Mouse (Mus musculus) embryo, embryonic 11.5 days (tissue): Measurements from ENCODE around the gene Mid1.
"Not testable (repeated sequence)": the region's sequence is repeated elsewhere in the genome, so short reads cannot be mapped to it uniquely, and the experiment has no call there.

Source experiments
- DNase-seq: peaks from one replicate; pipeline ENCODE4 v3.0.0-alpha.2; 2012; ENCODE audit warnings: low read depth, low spot score

Mid1 gene

DNA sequence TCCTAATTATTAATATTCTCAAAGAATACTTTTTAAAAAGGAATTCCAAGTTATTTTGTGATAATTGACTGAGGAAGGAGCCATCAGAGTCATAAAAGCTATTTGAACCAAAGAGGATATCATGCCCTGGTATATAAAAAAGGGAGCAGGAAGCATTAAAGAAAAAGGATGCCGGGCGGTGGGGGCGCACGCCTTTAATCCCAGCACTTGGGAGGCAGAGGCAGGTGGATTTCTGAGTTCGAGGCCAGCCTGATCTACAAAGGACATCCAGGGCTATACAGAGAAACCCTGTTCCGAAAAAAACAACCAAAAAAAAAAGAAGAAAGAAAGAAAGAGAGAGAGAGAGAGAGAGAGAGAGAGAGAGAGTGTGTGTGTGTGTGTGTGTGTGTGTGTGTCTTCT is 286.6 kb downstream of the Mid1 start:
- peak; percentile 11 for DNase-seq

DNA sequence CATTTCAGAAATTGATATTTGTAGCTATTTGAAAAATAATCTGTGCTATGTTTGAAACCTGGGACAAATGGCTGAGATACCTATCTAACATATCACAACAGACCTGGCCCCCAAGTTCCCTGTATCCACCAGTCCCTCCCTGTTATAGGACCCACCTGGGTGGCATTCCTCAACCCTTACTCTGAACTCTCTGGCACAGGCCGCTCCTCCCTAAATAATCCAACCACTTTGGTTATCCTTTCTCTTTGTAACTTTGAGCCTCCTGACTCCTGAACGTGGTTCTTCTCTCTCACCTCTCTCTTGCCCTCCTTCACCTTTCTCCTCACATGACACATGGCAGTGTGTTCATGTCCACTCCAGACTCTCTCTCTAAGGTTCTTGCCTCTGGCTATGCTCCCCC is 287.1 kb downstream of the Mid1 start:
- peak; percentile 4 for DNase-seq

DNA sequence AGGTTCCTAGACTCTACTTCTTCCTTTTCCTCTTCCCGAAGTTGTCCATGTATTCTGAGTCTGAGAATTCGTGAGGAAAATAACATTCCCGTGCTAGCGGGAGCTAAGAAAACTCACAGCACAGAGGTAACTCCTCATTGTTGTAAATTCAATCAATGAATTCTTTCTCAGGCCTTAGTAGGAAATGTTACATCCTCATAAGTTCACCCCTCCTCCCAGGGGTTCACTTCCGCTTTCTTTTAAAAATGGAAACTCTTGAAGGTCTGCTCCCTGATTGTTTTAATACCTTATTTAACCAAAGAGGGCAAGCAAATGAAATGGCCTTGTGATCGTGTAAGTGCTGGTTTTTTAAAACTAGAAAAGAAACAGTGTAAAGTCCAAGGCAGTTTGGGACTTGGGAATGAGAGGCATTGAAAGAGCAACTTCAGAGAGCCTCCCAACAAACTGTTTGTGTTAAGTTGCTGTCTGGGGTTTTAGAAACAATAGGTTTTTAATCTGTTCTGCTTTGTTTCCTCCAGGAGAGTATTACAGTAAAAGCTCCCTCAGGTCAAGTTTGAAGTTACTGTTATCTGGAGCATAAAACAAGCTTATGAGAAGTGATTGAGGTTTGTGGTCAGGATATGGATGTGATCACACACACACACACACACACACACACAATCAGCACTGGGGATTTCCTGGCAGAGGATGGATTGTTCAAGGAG is 287.9 kb downstream of the Mid1 start:
- DNase-seq, result peak; percentile 16

DNA sequence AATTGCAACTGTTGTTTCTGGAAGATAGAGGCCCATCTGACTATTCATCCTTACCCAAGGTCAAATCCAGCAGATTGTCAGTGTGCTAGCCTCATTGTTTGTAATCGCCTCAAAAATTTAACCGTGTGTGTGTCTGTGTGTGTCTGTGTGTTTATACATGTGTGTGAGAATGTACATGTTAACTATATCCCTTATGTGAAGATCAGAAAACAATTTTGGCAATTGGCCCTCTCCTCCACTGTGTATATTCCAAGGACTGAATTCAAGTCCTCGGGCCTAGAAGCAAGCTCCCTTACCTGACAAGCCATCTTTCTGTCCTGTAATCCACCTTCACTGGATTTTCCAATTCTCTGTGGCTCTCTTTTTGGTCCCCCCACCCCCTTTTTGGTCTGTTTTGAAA is 288.8 kb downstream of the Mid1 start:
- peak; percentile 2 for DNase-seq

DNA sequence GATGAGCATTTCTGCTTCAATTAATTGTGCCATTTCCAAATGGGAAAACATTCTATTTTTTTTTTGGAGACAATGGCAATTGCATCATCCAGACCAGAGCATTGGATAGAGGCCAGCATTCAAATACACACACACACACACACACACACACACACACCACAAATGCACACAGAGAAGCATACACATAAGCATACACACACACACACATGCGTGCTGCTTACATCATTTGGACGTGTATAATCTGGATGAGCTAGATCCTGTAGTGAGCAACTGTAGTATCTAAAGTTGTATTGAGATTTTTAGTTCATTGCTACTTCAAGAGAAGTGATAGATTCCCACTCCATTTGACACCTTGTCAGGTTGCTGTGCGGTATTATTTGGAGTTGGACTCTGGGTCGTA is 289.5 kb downstream of the Mid1 start:
- peak; percentile 4 for DNase-seq

DNA sequence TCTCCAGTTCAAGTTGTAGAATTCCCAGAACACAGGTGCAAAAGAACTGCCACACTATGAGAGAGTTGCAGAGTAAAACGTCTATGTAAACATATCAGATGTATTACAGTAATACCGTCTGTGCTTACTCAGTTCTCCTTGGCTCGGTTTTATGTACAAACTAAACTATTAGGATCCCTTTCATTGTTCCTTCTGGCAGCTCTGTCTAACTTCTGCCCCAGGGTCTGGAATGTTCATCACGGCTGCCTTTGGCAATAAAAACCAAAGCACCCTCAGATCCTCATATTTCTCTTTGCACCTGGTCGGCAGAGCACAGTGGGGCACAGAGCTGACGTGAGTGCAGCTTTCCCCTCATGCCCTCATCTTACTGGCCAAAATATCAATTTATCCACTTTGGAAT is 290.0 kb downstream of the Mid1 start:
- peak; percentile 46 for DNase-seq

DNA sequence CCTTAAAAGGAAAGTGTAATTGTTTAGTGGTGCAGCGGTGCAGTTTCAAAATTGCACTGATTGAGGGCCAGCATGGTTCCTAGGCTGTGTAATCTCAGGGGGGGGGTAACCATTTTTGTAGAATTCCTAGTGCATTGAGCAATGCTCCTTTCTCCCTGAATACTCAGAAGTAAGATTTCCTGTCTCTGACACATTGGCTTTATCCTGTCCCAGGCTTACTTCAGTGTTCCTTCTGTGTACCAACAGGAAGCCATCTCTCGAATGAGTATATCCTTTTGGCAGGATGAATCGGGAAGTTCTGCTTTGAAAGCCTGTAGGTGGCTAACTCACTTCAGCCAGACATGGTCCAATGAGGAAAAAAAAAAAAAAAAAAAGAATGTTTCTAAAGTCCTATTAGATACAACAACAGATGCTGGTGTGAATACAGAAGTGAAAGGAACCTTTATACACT is 290.7 kb downstream of the Mid1 start:
- DNase-seq, result peak; percentile 22

DNA sequence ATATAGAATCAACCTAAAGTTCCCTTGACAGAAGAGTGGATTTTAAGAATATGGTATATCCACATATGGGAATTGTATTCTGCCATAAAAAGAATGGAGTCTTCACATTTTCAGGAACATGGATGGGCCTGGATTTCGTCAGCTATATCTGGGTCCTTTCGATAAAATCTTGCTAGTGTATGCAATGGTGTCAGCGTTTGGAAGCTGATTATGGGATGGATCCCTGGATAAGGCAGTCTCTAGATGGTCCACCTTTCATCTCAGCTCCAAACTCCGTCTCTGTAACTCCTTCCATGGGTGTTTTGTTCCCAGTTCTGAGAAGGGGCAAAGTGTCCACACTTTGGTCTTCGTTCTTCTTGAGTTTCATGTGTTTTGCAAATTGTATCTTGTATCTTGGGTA is 291.3 kb downstream of the Mid1 start:
- DNase-seq, result not testable (repeated sequence)

DNA sequence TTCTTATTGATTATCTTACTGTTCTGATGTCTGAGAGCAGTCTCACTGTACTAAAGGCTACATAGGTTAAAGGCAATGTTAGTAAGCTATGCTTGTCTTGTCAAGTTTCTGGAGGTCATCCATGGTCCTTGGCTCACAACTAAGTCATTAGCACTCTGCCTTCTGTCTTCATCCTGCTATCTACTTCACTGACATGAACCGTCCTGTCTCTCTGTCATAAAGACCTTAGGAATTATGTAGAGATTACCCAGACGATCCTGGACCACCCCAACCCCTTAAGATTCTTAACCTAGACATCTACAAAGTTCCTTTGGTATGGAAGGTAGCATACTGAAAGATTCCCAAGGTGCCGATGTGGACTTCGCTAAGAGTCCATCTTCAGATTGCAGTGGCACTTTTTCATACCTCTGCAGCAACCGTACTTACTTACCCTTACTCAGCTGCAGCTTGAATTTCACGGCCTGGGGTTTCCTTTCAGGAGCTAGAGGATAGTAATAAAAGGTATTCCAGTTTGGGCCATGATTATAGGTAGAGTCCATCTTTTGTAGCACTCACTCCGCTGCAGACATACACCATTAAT is 292.9 kb downstream of the Mid1 start:
- DNase-seq, result peak; percentile 1

DNA sequence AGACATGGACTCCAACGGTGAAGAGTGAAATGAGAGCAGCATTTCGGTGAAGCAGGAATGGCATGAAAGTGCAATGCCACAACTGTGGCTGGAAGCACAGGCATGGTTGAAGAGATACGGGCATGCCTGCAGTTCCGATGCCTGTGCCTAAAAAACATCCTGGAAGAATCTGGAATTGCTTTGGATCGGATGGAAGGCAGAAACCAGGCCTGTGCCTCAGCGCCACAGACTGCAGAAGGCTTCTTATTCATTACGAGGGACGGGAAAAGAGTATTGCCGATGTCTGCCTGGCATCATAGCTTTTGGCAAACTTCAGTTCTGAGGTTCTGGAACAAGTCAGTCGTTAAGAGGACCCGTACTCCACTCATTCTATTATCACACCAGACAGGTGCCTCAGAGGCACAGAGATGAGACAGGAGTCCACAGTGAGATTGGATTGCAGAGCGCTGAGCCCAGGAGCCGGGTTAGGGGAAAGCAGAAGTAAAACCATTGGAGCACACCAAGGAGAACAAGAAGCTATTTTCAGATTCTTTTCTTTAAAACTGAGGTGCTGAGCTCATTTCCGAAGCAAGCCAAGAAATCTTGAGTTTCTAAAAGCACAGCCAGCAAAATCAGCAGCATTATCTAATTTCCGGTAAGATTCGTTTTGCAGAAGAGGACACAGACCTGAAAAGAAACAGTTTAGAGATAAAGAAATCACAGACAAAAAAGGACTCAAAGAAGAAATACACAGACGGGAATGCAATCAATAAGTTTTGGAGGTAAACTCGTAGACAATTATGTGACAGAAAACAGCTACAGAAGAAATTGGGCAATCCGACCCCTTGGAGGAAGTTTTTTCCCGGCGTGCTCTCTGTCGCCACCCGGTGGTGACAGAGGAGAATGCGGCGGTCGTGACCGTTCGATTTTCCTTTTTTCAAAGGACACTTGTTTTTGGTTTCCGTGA is 293.7 kb downstream of the Mid1 start:
- DNase-seq, result peak; percentile 74

DNA sequence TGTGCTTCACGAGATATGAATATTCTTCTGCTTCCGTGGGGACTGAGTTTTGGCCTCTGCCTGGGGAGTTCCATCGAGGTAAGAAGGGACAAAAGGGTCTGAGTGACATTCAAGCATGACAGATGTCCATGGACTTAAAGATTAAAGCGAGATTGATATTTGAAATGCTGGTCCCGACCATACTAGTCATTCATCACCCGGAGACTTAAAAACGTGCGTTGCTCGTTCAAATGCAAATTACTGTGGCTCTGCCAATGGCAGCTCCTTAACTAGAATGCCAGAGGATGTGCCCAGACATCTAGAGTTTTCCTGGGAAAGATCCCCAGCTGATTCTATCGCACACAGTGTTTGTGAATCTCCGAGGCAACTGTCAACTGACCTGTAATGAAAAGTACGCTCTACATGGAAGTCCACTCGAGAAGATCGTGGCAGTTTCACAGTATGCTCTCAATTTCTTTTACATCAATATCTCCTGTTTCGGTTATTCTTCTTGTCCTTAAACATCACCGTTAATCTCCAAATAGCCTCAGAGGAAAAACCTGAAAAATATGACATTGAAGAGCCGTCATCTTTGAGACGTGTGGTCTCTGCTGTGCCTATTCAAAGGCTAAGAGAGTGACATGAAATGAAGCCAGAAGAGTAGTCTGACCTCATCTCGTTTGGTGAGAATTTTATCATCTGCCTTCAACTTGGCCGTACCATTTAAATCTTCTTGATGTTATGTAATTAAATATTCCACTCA is 294.6 kb downstream of the Mid1 start:
- peak; percentile 5 for DNase-seq

DNA sequence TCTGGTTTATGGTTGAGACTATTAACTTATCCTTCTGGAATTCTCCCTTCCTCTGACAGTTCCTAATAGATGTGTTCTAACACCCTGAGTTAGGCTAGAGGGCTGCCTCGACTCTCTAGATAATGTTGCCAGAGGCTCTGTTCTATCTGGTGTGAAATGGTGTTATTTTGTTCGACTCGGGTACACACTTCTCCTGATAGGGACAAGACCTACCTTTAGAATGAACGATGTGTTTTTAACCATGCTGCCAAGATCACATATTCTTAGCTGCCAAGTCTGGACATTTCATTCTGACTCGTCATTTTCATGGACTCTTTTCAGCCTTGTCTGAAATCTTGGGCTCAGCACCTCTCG is 295.2 kb downstream of the Mid1 start:
- DNase-seq, result peak; percentile 13

DNA sequence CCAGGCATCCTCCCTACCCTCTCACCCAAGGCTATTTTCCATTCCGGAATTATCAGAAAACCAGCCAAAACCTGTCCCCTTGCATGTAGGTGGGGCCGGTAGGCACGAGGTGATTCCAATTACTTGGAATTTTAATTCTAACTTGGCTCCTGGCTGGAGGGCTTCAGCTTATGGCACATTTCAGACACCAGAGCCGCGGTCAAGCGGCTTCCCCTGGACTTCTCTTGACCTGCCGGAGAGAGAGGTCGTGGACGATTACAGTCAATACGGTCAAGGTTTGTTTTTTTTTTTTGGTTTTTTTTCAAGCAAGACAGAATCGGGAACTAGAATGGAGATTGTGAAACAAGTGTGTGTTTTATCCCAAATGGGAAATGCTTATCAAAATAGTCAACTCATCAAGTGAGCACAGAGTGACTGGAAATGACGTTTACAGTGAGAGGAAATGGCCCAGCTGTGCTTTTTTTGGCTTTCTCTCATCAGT is 295.9 kb downstream of the Mid1 start:
- DNase-seq, result peak; percentile 16

DNA sequence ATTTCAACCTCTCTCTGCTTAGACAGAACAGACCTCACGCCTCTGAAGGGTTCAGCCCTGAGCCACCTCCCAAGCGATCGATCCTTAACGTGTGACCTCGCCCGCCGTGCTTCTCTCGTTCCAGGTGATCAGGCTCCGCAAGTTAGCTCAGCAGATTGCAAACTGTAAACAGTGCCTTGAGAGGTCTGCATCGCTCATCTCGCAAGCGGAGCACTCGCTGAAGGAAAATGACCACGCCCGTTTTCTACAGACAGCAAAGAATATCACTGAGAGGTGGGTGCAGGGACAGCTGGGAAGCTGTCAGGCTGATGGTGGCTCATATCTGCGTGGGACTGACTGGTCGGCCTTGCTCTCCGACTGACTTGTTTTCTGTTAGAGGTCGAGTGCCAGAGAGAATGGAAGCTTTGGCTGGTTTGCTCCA is 296.8 kb downstream of the Mid1 start:
- peak; percentile 22 for DNase-seq

DNA sequence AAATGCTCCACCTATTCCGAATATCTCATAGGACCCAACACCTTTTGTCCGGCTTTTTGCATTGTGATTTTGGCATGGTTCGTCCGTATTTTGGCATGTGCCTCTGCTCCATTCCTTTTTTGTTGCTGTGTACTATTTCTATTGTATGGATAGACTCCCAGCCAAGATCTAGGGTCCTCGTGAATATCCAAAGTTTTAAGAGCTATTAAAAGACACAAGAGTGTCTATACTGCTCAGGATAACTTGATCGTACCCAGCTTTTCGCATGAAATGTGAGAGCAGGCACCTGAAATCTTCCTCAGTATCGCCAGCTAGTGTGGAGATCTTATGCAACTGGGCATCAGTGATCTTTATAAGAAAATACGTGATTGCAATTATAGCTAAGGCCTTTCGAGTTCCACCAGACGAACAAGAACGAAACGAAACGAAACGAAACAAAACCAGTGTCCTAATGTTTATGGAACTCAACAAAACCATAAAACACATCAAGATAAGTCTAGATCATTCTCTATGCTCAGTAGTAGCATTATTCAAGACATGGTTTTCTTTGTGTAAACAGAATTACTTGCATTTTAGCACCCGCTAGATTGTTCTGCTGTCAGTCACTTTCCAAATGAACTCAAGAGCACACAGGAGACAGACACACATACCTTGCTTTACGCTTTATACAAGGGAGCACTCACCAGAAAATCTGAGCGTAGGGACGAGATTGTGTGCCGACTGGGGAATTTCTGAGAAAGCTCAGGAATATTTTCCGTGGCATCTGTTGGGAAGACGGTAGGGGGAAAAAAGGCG is 297.8 kb downstream of the Mid1 start:
- DNase-seq, result peak; percentile 23

DNA sequence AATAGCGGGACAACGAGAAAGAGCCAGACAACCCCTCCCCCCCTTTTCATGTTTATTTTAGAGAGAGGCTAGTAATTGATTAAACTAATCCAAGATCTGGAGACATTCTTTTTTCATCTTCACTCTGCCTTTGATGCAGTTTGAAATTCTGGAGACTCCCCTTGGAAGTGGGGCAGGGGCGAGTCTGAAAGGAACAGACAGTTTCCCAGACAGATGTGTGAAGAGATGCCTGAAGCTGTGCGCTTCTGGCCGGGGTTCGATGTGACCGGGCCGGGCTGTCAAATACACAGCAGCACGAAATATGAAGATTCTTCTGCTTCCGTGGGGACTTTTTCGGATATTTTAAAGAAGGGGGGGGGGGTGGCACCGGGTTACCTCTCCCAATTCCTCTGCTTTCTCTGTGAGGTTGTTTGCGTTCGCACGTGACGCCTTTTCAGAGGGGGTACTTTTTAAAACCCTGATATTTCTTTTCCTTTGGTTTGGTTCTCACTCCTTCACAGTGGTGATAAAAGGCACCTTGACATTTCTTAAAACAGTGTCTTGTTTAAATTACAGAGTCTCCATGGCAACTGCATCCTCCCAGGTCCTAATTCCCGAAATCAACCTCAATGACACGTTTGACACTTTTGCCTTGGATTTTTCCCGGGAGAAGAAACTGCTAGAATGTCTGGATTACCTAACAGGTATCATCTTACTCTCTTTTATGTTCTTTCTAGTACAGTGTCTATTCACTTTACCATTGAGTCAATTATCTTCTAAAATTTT is 298.6 kb downstream of the Mid1 start:
- peak; percentile 13 for DNase-seq

DNA sequence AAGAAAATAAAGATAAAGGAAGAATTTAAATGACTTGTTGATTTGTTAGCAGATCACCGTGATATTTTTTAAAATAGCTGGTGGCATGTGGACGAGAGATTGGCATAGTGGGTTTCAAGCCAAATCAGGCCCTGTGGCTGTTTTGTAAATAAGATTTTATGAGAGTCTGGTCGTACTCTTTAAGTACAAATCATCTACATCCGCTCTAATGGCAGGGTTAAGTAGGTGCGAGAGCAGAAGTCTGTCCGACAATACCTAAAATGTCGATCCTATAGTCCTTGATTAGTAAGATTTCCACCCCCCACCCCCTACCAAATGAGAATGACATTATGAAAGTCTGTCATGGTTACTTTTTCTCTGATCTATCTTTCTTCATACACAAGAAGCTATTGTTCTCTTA is 299.3 kb downstream of the Mid1 start:
- peak; percentile 8 for DNase-seq

DNA sequence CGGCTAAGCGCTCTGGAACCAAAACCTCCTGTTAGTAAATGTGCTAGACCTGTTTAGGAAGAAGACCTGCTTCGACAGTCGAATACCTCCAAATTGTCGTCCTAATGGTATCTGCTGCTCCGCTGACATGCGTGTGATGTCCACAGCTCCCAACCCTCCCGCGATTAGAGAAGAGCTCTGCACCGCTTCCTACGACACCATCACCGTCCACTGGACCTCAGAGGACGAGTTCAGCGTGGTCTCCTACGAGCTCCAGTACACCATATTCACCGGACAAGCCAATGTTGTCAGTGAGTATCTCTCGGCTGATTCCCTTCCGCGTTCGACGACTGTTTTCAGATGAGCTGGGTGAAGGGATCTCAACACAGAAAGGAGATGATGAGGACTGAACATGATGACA is 299.9 kb downstream of the Mid1 start:
- peak; percentile 24 for DNase-seq

DNA sequence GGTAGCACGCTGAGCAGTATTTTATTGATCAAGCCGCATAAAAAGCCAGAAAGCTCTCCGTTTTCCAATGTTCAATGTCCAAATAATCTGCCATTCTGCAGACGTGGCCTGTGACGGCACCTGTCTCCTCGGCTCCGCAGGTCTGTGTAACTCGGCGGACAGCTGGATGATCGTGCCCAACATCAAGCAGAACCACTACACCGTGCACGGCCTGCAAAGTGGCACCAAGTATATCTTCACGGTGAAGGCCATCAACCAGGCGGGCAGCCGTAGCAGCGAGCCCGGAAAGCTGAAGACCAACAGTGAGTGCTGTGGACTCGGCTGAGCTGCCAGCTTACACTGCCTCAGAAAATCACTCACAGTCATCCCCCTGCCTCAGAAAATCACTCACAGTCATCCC is 300.8 kb downstream of the Mid1 start:
- DNase-seq, result peak; percentile 19
